In the genomic region with DNA sequence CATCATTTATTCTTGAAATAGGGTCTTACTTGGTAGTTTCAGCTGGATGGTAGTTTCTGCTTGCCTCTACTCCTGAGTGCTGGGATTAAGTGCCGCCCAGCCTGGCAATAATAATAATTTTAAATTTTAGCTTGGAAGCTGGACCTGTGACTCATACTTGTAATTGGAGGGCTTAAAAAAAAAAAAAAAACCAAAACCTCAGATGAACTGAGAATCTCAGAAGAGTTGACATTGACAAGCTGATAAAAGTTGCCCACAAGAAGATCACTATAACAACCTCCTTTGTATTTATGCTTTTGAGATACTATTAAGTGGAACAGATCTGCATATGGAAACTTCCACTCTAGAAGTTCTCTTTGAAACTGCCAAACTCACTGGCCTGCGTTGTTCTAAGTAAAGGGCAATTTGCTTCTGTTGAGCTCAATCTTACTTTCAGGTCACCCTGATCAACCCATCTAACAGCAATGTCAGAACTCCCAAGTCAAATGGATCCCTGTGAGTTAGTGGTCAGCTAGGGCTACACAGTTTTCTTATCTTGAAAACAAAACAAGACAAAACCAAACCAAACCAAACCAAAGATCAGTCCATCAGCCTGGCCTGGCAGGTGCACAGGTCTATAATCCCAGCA, we compare ENCODE assay signal across 12 mouse cellular contexts. TPM values are rescaled to one million over a fixed set of nuclear protein-coding genes. Genes with fewer than 3 reads are reported as not detected.
DNase-seq lines count a peak whose midpoint lies in the region; ATAC-seq and TF ChIP-seq lines count a peak whose summit lies in the region.
"Had no signal": no experiment of that assay in that cellular context is flagged by ENCODE, and none has a peak within 500 bp of the region (broad histone marks: within the 10 kb centered on the region; RNA-seq: fewer than 3 reads in every experiment).

No protein-coding gene starts in this region.

- no peaks in the 10 kb centered on the region for H3K27me3 ChIP-seq in heart, embryonic 10.5 days (ENCODE audit: insufficient read depth, poor library complexity, severe bottlenecking)
- no peaks in the 10 kb centered on the region for H3K27me3 ChIP-seq in testis, adult 2 months (ENCODE audit: control insufficient read depth, insufficient read depth, low read length)
- H3K27me3 ChIP-seq in liver, embryonic 11.5 days (replicated peaks; ENCODE audit: control insufficient read depth, insufficient read depth, low read length), result no peaks in the 10 kb centered on the region
- H3K27me3 ChIP-seq: hindbrain, embryonic 15.5 days had no signal

- DNase-seq in heart, embryonic 10.5 days (ENCODE audit: low spot score), result no peak
- no peak for DNase-seq in heart, postnatal 25 days (ENCODE audit: low spot score)
- no peak for DNase-seq in testis, postnatal 14 days (ENCODE audit: low spot score)
- DNase-seq in liver, embryonic 11.5 days (ENCODE audit: low spot score), result no peak
- no peak for DNase-seq in left cerebral cortex, adult 11 months (ENCODE audit: low spot score)
- no peak for DNase-seq in kidney, adult 8-10 months
- DNase-seq in layer of hippocampus, adult 18-20 months (ENCODE audit: low spot score in 2 of 2), result no peak
- DNase-seq: cerebellum, adult 18-20 months; right cerebral cortex, postnatal 25 days; thymus, postnatal 14 days had no signal

- intact Hi-C loops in heart, postnatal 25 days (cut with DNase I), result loop anchor here (5.0 kb wide), 1 partner anchor 58 kb away; the partner anchor contains the start of gene Zfp143

- 81% methylated on average over 2 of the region's 2 CpGs for WGBS in heart, embryonic 10.5 days
- 73% methylated on average over 2 of the region's 2 CpGs for WGBS in liver, embryonic 11.5 days

- no peaks in the 10 kb centered on the region for H3K9me3 ChIP-seq in heart, embryonic 10.5 days
- no peaks in the 10 kb centered on the region for H3K9me3 ChIP-seq in liver, embryonic 11.5 days (ENCODE audit: control insufficient read depth, low read length)
- H3K9me3 ChIP-seq: hindbrain, embryonic 15.5 days had no signal

- peak overlapping the region; percentile 84 for H3K4me2 ChIP-seq in liver, embryonic 11.5 days

- no peaks in the 10 kb centered on the region for H3K36me3 ChIP-seq in heart, embryonic 10.5 days
- H3K36me3 ChIP-seq in testis, adult 2 months (ENCODE audit: control insufficient read depth, insufficient read depth, low read length), result no peaks in the 10 kb centered on the region
- no peaks in the 10 kb centered on the region for H3K36me3 ChIP-seq in liver, embryonic 11.5 days (ENCODE audit: control insufficient read depth, insufficient read depth, low read length)
- H3K36me3 ChIP-seq: hindbrain, embryonic 15.5 days had no signal

- H3K27ac ChIP-seq in heart, embryonic 10.5 days, result peak overlapping the region; percentile 99; the same call in 1 of the 2 replicates
- no peak overlapping the region for H3K27ac ChIP-seq in testis, adult 2 months (ENCODE audit: control insufficient read depth, insufficient read depth, low read depth, low read length)
- no peak overlapping the region for H3K27ac ChIP-seq in liver, embryonic 11.5 days (ENCODE audit: low read depth, low read length)
- H3K27ac ChIP-seq: hindbrain, embryonic 15.5 days had no signal

- 0 out of 2 replicates have a peak overlapping the region, but pooled peaks have one; percentile 95 for H3K4me3 ChIP-seq in heart, embryonic 10.5 days
- peak overlapping the region; percentile 48; the same call in 1 of the 2 replicates for H3K4me3 ChIP-seq in testis, adult 2 months (ENCODE audit: control insufficient read depth, low read depth, low read length)
- H3K4me3 ChIP-seq in liver, embryonic 11.5 days (ENCODE audit: low read depth, low read length), result 0 out of 2 replicates have a peak overlapping the region, but pooled peaks have one; percentile 99

- no peak for TF ChIP-seq POLR2A in testis, adult 2 months (IDR thresholded peaks at IDR 0.05; ENCODE audit: control insufficient read depth, low read depth, low read length)

- H3K9ac ChIP-seq in liver, embryonic 11.5 days (ENCODE audit: low read depth, low read length), result peak overlapping the region; percentile 42; the same call in 1 of the 2 replicates

- ATAC-seq in liver, embryonic 11.5 days (replicated peaks; ENCODE audit: low FRiP score), result no peak

- H3K4me1 ChIP-seq in heart, embryonic 10.5 days, result peaks cover 43% of the 10 kb centered on the region
- H3K4me1 ChIP-seq in testis, adult 2 months (ENCODE audit: control insufficient read depth, insufficient read depth, low read length), result peaks cover 9% of the 10 kb centered on the region; the same call in 1 of the 2 replicates
- peaks cover 14% of the 10 kb centered on the region; the same call in 1 of the 2 replicates for H3K4me1 ChIP-seq in liver, embryonic 11.5 days (replicated peaks; ENCODE audit: control insufficient read depth, insufficient read depth, low read length)

- TF ChIP-seq CTCF in testis, adult 2 months (IDR thresholded peaks at IDR 0.05; ENCODE audit: control insufficient read depth, insufficient read depth, insufficient replicate concordance, low read depth, low read length), result no peak

RNA-seq across cellular contexts. Expression of gene Wee1, which starts 1.6 kb away (rescaled TPM):
- 25.1 and 29.0 TPM in 2 replicates for polyA plus RNA-seq in heart, embryonic 10.5 days (2016; fragmentation: Nextera tagmentation; extraction: Ambion mirVana)
- total RNA-seq in heart, postnatal 25 days (2021), result 10 to 100 TPM in 1 of 2 experiments, 1 to 10 TPM in 1; 6.4 to 11.0 TPM
- 14.3 and 15.1 TPM in 2 replicates for polyA plus RNA-seq in testis, adult 2 months (2012; rRNA removed)
- polyA plus RNA-seq in liver, embryonic 11.5 days (2014; fragmentation: Nextera tagmentation; extraction: Ambion mirVana), result 26.5 and 28.0 TPM in 2 replicates
- 10 to 100 TPM; 22.0 to 22.5 TPM for total RNA-seq in layer of hippocampus, adult 18-20 months (2021)

RNA-seq across cellular contexts. Expression of gene Zfp143, which starts 59.3 kb away (rescaled TPM):
- 18.7 and 19.0 TPM in 2 replicates for polyA plus RNA-seq in heart, embryonic 10.5 days (2016; fragmentation: Nextera tagmentation; extraction: Ambion mirVana)
- total RNA-seq in heart, postnatal 25 days (2021), result 1 to 10 TPM; 8.9 to 10.0 TPM
- polyA plus RNA-seq in testis, adult 2 months (2012; rRNA removed), result 10.8 and 12.7 TPM in 2 replicates
- polyA plus RNA-seq in liver, embryonic 11.5 days (2014; fragmentation: Nextera tagmentation; extraction: Ambion mirVana), result 16.8 and 19.5 TPM in 2 replicates
- 10 to 100 TPM in 1 of 2 experiments, 1 to 10 TPM in 1; 9.8 to 11.7 TPM for total RNA-seq in layer of hippocampus, adult 18-20 months (2021)

Comparison
In these comparisons a context has a peak if more than half of its experiments do, and no peak if none do; other contexts are left out.
1. H3K4me3 ChIP-seq: peak in every context shown above with its lines; median percentile 99 in liver, embryonic 11.5 days; 95 in heart, embryonic 10.5 days; 48 in testis, adult 2 months.